Mouse (Mus musculus) hindbrain, postnatal 0 days (tissue): Measurements from ENCODE around the gene Dpep1. TPM values are rescaled to one million over a fixed set of nuclear protein-coding genes. Genes with fewer than 3 reads are reported as not detected.

Source experiments
- ATAC-seq: fragments of 200-750 bp; cut with Nextera tagmentation; 2 replicates; pipeline ENCODE4 v1.8.0; 2017; ENCODE audit warnings: mild to moderate bottlenecking, moderate TSS enrichment, moderate library complexity
- DNase-seq: peaks from one replicate; pipeline ENCODE4 v3.0.0-alpha.2; 2015; ENCODE audit warnings: low spot score
- H3K27ac ChIP-seq: fragments of 300-500 bp; sonication (generic); 2 replicates; pipeline ENCODE4 v1.5.1; 2014; ENCODE audit warnings: mild to moderate bottlenecking
- H3K27me3 ChIP-seq: fragments of 300-500 bp; sonication (generic); 2 replicates; pipeline ENCODE4 v1.6.1; 2014; ENCODE audit warnings: low read length, mixed read lengths; ENCODE audit not compliant: insufficient read depth
- H3K36me3 ChIP-seq: fragments of 300-500 bp; sonication (generic); 2 replicates; pipeline ENCODE4 v1.6.1; 2014; ENCODE audit warnings: low read length, mixed read lengths; ENCODE audit not compliant: insufficient read depth
- H3K4me1 ChIP-seq: fragments of 300-500 bp; sonication (generic); 2 replicates; pipeline ENCODE4 v1.6.1; 2014; ENCODE audit warnings: antibody characterized with exemption, low read length, mixed read lengths; ENCODE audit not compliant: insufficient read depth
- H3K4me2 ChIP-seq: fragments of 300-500 bp; sonication (generic); 2 replicates; pipeline ENCODE4 v1.6.1; 2014; ENCODE audit warnings: low read depth, mild to moderate bottlenecking, low read length, moderate library complexity, mixed read lengths
- H3K4me3 ChIP-seq: fragments of 300-500 bp; sonication (generic); 2 replicates; pipeline ENCODE4 v1.5.1; 2014; ENCODE audit warnings: low read length
- H3K9ac ChIP-seq: fragments of 300-500 bp; sonication (generic); replicated peaks from 2 replicates; pipeline ENCODE4 v1.6.1; 2014; ENCODE audit warnings: mild to moderate bottlenecking, low read length, moderate library complexity, mixed read lengths
- H3K9me3 ChIP-seq: fragments of 300-500 bp; sonication (generic); 2 replicates; pipeline ENCODE4 v1.6.1; 2016; ENCODE audit warnings: low read length, mixed read lengths
- CTCF ChIP-seq: IDR thresholded peaks from 2 replicates; pipeline ENCODE4 v1.5.1; 2016; ENCODE audit warnings: antibody characterized with exemption, control low read depth, low read depth
- WGBS: fragments of 180-500 bp; shearing (Covaris S2); extraction: QIAGEN DNeasy Blood & Tissue Kit; methylation state at CpG from one replicate; pipeline ENCODE4 v1.1.7; 2014; 5-methylcytosine and 5-hydroxymethylcytosine counted together
- polyA plus RNA-seq: library from polyadenylated mRNA; unstranded; fragments of >200 nt; fragmentation: Nextera tagmentation; extraction: Ambion mirVana; gene quantifications from 2 replicates; pipeline ENCODE4 v1.2.1, GENCODE M21; 2015
- total RNA-seq: library from RNA; depleted of rRNA; stranded (reverse); fragments of >200 nt; gene quantifications from 2 replicates; pipeline ENCODE4 v1.2.3, GENCODE M21; 2014

Gene Dpep1
- total and polyA plus RNA-seq, 2 experiments from 2014 or later = 0.84 to 1.8 TPM

DNA sequence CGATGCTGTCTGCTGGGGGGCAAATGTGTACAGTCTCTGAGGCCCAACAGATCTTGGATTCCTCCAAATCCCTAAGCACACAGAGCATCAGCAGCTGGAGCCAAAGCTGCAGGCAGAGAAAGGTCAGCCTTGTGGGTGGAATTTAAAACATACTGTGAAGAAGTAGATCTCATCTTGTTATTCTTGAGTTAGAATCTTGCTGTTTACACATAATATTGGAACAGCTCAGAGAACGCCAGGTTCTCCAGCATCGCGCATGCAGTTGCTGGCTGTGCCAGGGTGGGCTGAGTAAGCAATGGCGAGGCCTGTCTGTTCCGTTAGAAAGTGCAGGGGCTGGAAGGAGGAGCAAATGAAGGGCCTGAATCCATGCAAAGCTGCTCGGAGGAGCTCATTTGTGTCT lies 39.7 kb upstream of the Dpep1 start:
- ATAC-seq = no peak

DNA sequence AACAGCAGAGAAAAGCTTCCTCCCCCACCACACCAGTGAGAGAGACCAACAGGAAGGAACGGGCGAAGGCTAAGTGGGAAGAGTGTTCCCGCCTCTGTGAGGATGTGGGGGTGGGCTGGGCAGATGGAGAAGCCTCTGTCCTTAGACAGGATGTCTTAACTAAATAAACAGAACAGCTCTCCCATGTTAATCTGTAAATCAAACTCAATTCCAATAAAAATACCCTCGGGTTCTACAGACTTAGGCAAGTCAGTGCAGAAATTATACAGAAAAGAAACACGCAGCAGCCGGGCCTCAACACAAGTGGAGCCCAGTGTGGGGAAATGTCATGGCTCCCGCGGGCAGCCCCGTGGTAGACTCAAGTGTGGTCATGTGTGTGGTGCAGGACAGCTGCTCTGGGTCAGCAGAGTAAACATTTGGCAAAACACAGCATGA lies 35.3 kb upstream of the Dpep1 start:
- 71% methylated on average over 9 of the region's 9 CpGs for WGBS
- Histone ChIP-seq H3K27ac (no peak overlapping the region), H3K4me3 (no peak overlapping the region), H3K9ac (no peak overlapping the region), H3K4me2 (no peak overlapping the region), H3K27me3 (no peaks in the 10 kb centered on the region), H3K4me1 (no peaks in the 10 kb centered on the region), H3K9me3 (no peaks in the 10 kb centered on the region), H3K36me3 (no peaks in the 10 kb centered on the region)
- TF ChIP-seq CTCF = no peak
- ATAC-seq (no peak), DNase-seq (no peak)

More for the DNA sequence above, 39.7 kb upstream of the Dpep1 start:
- no peaks in the 10 kb centered on the region for H3K36me3 ChIP-seq
- no peaks in the 10 kb centered on the region for H3K4me1 ChIP-seq
- H3K27ac ChIP-seq = no peak overlapping the region
- 76% methylated on average over 7 of the region's 7 CpGs for WGBS
- DNase-seq = no peak
- H3K27me3 ChIP-seq = no peaks in the 10 kb centered on the region
- H3K9me3 ChIP-seq = no peaks in the 10 kb centered on the region
- no peak for TF ChIP-seq CTCF
- H3K9ac ChIP-seq = no peak overlapping the region
- no peak overlapping the region for H3K4me2 ChIP-seq
- H3K4me3 ChIP-seq = no peak overlapping the region

DNA sequence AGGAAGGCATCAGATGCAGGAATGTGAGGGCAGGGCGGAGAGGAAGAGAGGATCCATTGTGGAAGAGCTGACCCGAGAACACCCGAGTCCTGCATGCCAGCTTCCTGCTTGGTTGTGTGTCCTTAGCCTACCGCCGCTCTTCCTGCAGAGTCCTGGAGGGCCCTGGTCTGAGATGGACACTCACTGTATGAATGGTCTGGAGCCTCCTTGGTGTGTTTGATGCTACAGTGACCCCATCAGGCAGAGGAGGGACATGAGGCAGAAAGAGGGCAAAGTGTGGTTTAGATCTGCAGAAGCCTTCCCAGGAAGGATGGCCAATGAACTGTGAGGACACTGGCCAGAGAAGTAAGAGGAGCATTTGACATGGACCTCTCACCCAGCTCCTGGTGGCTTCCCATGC lies 30.9 kb upstream of the Dpep1 start:
- ATAC-seq = peak; percentile 51; the same call in 1 of the 2 replicates

DNA sequence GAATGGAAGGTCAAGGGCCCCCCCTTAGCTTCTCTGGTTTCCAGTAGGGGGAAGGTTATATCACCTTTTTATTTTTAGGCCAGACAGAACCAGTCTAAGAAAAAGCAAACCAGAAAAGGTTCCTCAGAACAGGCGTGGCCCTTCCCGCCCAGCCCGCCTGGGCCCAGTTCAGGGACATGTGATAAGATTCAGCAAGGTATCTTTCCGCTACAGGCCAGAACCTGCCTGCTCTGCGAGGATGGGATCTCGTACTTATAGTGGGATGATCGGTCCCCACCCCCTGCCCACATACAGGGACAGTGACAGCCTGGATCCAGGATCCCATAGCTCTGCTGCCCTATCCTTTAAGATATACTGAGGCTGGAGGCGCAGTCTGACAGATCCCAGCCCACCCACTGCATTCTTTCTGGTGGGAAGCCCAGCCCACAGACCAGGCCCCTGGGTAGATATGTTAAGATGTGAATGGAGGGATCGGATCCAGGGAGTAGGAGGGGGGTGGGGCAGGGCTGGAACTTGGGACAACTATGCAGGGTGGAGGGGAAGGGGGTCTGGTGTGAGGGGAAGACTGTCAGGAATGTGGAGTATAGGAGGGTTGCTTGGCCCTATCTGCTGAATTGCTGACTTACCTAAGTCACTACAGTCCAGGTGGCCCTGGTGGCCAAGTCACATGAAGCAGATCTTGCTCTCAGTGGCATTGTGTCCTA lies 29.8 kb upstream of the Dpep1 start:
- Histone ChIP-seq H3K27ac (no peak overlapping the region), H3K9ac (no peak overlapping the region), H3K4me3 (no peak overlapping the region), H3K9me3 (no peaks in the 10 kb centered on the region), H3K27me3 (no peaks in the 10 kb centered on the region), H3K4me1 (no peaks in the 10 kb centered on the region), H3K4me2 (no peak overlapping the region), H3K36me3 (no peaks in the 10 kb centered on the region)
- no peak for TF ChIP-seq CTCF
- ATAC-seq = no peak
- WGBS = 76% methylated on average over 9 of the region's 9 CpGs
- no peak for DNase-seq

More for the DNA sequence above, 30.9 kb upstream of the Dpep1 start:
- peak; percentile 68 for TF ChIP-seq CTCF
- Histone ChIP-seq H3K9me3 (no peaks in the 10 kb centered on the region), H3K9ac (no peak overlapping the region), H3K4me3 (no peak overlapping the region), H3K4me1 (no peaks in the 10 kb centered on the region), H3K27me3 (no peaks in the 10 kb centered on the region), H3K4me2 (no peak overlapping the region), H3K36me3 (no peaks in the 10 kb centered on the region), H3K27ac (no peak overlapping the region)
- WGBS = 85% methylated on average over 5 of the region's 5 CpGs
- no peak for DNase-seq

DNA sequence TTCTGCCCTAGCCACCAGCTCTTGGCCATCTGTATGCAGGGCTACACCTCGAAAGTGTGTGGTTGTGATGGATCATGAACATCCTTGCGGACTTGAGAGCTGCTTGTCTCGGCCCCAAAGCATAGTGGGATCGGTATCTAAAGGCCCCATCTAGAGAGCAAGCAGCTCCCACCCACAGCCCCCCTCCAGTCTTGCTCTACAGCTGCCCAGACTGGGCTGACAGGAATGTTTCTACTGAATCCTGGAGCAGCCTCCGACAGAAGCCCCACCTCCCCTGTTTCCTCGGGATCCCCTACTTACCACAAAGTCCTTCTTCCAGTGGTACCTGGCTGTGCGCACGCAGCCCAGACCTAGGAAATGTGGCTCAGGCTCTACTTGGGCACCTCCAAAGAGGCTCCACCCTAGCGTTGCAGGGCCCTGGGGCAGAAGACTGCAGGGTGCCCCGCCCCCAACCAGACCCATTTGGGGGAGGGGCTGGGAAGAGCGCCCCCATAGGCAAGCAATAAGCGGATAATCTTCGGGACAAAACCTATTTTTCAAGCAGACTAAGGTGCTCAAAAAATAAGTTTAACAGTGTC lies 28.1 kb upstream of the Dpep1 start, which contains the start of gene Sult5a1:
Sult5a1 (minus strand) TSS at position 428 of the 578 bp plus-strand sequence.
- peak; percentile 27; the same call in 1 of the 2 replicates for TF ChIP-seq CTCF
- no peak for DNase-seq
- no peak for ATAC-seq
- H3K27ac ChIP-seq = no peak within 1 kb of the TSS
- no peaks in the 10 kb centered on the region for H3K4me1 ChIP-seq
- WGBS = 31% methylated on average over 13 of the region's 13 CpGs
- H3K36me3 ChIP-seq = no peaks in the 10 kb centered on the region
- no peaks in the 10 kb centered on the region for H3K9me3 ChIP-seq
- H3K4me3 ChIP-seq = no peak within 1 kb of the TSS
- no peaks in the 10 kb centered on the region for H3K27me3 ChIP-seq
- H3K4me2 ChIP-seq = peak within 1 kb of the TSS; percentile 25
- H3K9ac ChIP-seq = no peak within 1 kb of the TSS

DNA sequence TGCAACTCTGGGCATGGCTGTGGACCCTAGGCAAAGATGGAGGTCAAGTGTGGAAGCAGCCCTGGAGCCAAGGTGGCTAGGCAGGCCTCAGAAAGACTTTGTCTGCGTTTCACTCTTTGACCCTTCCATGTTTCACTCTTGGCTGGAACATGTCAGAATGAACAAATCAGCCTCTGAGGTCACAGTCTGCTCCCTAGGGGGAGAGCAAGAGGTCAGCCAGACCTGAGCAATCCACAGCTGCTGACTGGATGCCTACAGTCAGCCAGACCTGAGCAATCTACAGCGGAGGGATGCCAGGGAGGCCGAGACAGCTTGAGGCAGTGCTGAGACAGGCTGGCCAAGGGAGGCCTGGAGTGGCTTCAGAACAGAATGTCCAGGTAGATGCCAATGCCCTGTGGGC lies 4.7 kb upstream of the Dpep1 start:
- Histone ChIP-seq H3K27ac (no peak overlapping the region), H3K36me3 (no peaks in the 10 kb centered on the region), H3K4me1 (no peaks in the 10 kb centered on the region), H3K9ac (no peak overlapping the region), H3K27me3 (no peaks in the 10 kb centered on the region), H3K4me3 (no peak overlapping the region), H3K4me2 (no peak overlapping the region), H3K9me3 (no peaks in the 10 kb centered on the region)
- 54% methylated on average over 3 of the region's 3 CpGs for WGBS
- ATAC-seq = no peak
- no peak for DNase-seq
- TF ChIP-seq CTCF = no peak

DNA sequence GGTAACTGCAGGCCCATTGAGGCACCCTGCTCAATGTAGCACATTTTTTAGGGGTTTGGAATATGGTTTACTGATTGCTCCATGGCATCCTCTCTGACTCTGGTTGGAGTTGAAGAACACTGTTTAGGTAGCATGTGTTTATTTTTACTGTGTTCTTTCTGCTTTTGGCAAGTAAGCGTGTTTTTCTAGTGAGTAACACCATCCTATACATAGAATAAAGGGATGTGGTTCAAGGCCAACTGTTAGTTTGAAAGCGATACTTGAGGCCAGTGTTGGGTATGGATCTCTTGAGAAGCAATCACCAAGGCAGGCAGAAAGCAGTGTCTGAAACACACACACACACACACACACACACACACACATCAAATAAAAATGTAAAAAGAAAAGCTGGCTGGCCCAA lies 2.0 kb downstream of the Dpep1 start:
- 79% methylated on average over 2 of the region's 2 CpGs for WGBS

More for the DNA sequence above, 2.0 kb downstream of the Dpep1 start:
- H3K27me3 ChIP-seq = no peaks in the 10 kb centered on the region
- no peaks in the 10 kb centered on the region for H3K4me1 ChIP-seq
- TF ChIP-seq CTCF = no peak
- no peak overlapping the region for H3K9ac ChIP-seq
- no peak overlapping the region for H3K4me3 ChIP-seq
- H3K36me3 ChIP-seq = no peaks in the 10 kb centered on the region
- H3K9me3 ChIP-seq = no peaks in the 10 kb centered on the region
- DNase-seq (no peak), ATAC-seq (no peak)
- no peak overlapping the region for H3K27ac ChIP-seq
- no peak overlapping the region for H3K4me2 ChIP-seq
